Mouse (Mus musculus) testis, postnatal 10 days (tissue): ENCODE data around the gene Ftl1.
"Not testable (repeated sequence)": the region's sequence is repeated elsewhere in the genome, so short reads cannot be mapped to it uniquely, and the experiment has no call there.

ENCODE experiments used
- DNase-seq: peaks from one replicate; pipeline ENCODE4 v3.0.0; 2021; ENCODE audit warnings: low spot score

The Ftl1 gene

GRCm38 (mm10) chr7:45476453-45476852 lies 16.8 kb upstream of the Ftl1 start:
- DNase-seq: no peak

DNA sequence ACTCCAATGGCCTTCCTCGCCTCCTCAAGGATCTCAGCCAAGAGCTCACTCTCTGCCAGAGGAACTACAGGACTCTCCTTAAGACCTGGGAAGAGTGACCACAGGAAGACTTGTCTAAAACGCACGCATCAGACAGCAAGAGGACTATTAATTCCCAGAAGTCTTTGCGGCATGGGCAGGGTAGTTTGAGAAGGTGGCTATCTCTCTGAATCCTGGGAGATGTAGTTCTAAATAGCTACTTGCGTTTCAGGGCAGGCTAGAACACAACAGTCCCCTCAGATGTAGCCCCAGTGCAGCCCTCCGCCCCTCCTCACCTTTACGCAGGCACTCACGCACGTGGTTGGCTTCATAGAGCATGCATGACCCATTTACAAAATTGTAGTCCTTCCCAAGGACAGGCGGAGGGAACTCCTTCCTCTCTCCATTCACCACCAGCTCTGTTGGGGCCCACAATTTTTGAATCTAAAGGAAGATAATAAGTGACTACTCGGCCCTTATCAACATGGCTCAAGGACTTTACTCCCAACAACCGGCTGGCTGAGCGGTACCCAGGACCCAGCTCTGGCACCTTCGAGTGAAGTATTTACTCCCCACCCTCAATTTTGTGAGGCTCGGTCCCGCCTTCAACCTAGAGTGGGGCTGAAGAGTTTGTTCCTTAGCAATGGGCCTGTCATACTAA lies 15.7 kb upstream of the Ftl1 start:
- DNase-seq: no peak

DNA sequence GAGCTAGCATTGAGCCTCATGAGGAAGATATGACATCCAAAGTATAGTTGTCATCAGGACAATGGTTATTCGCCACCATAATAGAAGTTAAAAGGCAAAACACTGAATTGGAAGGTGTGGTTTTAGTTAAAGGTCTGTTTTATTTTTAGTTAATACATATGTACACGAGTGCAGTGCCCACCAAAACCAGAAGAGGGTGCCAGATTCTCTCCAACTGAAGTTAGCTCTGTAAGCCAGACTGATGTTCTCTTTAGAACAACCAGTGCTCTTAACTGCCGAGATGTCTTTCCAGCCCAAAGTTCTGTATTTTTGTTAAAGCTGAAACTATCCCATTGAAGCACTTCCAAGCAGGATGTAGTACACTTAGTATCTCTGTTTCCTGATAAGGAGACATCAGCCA lies 11.2 kb upstream of the Ftl1 start:
- peak; percentile 88 for DNase-seq

GRCm38 (mm10) chr7:45467090-45467670 lies 7.5 kb upstream of the Ftl1 start:
- no peak for DNase-seq

- peak; percentile 98 for DNase-seq
Observed at GRCm38 (mm10) chr7:45466283-45467089, 6.8 kb upstream of the Ftl1 start, which contains the start of gene Bax. Gene Bax (minus strand): TSS chr7:45466898.

GRCm38 (mm10) chr7:45465549-45465948 lies 5.9 kb upstream of the Ftl1 start:
- DNase-seq: no peak

GRCm38 (mm10) chr7:45465112-45465511 lies 5.4 kb upstream of the Ftl1 start:
- no peak for DNase-seq

DNA sequence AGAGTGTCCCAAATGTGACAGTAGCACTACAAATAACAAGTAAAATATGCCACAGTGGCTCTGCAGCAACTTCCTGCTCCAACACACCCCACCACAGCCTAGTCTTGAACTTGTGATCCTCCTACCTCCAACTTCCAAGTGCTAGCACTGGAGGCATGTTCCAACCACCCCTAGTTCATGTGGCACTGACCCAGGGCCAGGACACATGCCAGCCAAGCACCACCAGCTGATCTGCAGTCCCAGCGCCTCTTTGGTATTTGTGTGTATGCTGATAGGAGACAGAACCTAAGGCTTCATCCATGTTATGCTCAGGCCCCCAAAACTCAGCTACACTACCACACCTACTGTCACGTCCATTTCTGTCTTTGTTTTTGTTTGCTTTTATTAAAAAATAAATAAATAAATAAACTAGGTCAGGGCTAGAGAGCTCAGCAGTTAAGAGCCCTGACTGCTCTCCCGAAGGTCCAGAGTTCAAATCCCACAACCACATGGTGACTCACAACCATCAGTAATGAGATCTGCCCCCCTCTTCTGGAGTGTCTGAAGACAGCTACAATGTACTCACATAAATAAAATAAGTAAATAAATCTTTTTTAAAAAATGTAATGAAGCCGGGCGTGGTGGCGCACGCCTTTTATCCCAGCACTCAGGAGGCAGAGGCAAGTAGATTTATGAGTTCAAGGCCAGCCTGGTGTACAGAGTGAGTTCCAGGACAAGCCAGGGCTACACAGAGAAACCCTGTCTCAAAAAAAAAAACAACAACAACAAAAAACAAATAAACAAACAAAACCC lies 4.5 kb upstream of the Ftl1 start:
- no peak for DNase-seq

- not testable (repeated sequence) for DNase-seq
Observed at GRCm38 (mm10) chr7:45462868-45463267, 3.2 kb upstream of the Ftl1 start.

DNA sequence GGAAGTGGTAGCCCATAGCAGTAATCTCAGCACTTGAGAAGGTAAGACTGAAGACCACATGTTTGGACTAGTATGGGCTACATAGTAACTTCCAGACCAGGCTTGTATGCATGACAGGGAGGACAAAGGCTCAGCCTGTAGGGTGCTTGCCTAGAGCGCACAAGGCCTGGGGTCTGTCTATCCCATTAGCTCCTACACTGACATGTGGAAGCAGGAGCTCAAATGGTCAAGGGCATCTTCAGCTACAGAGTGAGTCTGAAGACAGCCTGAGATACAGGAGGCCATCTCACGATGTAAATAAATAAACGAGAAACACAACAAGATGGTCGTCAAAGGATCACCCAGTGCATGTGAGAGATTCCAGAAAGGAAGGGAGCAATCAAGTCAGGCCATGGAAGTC lies 2.6 kb upstream of the Ftl1 start:
- DNase-seq: no peak

DNA sequence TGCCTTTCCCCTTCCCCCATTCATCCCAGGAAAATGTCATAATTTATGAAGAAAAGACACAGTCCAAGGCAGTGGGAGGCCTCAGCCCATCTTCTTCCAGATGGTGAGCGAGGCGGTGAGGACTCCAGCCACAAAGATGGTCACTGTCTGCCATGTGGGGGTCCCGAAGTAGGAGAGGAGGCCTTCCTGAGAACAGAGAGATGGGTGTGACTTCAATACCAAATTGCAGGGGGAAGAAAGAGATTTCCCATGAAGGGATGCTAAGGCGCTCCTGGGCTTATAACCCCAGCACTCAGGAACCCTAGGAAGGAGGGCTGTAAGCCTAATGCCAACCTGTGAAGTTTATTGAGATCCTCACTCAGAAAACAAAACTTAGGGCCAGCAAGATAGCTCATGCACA lies 2.1 kb upstream of the Ftl1 start:
- DNase-seq: no peak

DNA sequence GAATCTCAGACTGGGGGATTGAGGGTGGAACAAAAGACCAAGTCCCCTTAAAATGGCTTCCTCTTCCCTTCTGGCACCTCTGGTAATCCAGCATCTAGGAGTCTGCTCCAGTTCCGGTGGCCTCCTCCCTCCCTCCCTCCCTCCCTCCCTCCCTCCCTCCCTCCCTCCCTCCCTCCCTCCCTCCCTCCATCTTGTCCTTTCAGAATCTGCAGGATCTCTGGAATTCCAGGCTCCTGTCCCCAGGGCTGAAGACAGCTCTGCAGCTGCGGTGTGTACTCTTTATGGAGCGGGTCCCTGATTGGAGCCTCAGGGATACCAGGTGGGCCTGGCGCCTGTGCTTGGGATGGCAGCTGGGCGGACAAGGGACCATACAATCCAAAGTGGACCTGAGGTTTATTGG lies 1.6 kb upstream of the Ftl1 start:
- DNase-seq: no peak

DNA sequence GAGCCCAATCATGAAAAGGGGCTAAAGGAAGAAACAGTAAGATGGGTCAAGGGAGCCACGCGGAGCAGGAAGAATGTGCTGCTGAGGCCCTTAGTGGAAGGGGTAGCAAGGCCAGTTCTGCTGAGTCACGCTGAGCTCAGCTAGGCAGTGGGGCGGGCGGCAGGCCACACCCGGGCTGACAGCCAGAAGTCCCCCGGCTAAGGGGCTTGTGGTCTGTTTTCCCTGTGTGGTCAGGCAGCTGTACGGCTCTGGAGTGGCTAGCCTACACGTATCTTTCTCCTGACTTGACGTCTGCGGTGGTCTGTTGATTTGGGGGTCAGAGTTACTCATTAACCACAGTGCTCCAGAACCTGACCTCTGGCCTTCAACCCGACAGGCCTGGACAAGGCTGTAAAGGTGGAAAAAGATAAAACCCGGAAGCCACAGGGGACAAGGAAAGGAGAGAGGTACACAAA lies 1.2 kb upstream of the Ftl1 start:
- DNase-seq: peak; percentile 70

GRCm38 (mm10) chr7:45460377-45460776 lies 693 bp upstream of the Ftl1 start:
- DNase-seq: no peak

DNA sequence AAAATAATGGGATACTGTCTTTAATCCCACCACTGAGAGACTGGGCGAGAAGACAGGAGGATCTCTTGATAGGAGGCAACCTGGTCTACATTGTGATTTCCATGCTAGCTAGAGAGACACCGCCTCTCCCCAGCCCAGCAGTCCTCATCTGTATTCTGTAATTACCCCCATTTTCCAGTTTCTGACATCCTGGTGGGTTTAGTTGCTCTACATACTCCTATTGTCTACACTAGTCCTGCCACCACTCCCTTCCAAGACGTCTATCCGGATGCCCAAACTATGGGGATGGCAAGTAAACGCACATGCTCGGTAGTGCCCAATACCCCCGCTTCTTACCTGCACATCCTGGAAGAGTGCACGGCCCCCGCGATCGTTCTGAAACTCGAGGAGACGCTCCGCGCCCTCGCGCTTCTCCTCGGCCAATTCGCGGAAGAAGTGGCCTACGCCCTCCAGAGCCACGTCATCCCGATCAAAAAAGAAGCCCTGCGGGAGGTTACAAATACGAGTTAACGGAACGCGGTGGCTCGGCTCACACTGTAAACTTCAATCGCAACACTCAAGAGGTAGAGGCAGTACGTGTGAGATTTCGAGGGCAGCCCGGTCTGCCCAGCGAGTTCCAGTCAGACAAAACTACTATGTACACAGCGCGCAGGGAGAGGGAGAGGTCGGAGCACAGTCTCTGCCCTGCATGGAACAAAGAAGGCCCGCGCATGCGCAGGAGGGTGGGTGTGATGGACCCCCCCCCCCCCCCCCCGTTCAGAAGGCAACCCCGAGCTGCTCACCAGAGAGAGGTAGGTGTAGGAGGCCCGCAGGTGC lies 728 bp downstream of the Ftl1 start:
- peak; percentile 93 for DNase-seq

GRCm38 (mm10) chr7:45457204-45458060 lies 2.3 kb downstream of the Ftl1 start:
- DNase-seq: no peak

DNA sequence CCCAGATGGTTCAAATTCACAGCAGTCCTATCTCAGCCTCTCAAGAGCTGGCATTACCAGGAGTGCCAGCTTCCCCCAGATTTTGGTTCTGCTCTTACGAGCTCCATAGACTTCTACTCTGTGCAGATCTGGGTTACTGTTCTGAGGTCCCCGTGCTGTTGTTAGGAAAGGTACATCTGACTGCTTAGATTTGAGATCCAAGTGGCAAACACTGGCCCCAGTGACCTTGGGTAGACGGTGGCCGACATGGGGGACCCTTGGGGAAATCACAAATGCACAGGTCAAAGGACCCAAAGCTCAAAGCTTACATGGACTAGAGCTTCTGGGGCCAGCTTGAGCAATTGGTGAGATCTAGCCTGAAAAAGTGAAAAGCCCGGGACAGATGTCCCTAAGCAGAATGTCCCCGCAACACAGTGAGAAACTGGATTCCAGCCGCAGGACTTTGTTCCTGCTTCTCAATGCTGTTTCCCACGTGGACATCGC lies 2.9 kb downstream of the Ftl1 start:
- no peak for DNase-seq

GRCm38 (mm10) chr7:45455932-45456696 lies 3.6 kb downstream of the Ftl1 start:
- no peak for DNase-seq

GRCm38 (mm10) chr7:45454971-45455370 lies 4.7 kb downstream of the Ftl1 start:
- DNase-seq: no peak
